Mouse (Mus musculus) ES-E14 (cell line): ENCODE results near the gene Afg1l.

ENCODE experiments used
- CHD2 ChIP-seq: IDR thresholded peaks from 2 replicates; pipeline ENCODE4 v1.6.1; 2014; ENCODE audit warnings: mild to moderate bottlenecking, low read depth, low read length, inconsistent platforms
- HCFC1 ChIP-seq: IDR thresholded peaks from 2 replicates; pipeline ENCODE4 v1.6.1; 2012; ENCODE audit warnings: low read length, inconsistent platforms, borderline replicate concordance; ENCODE audit not compliant: insufficient read depth
- MAFK ChIP-seq: IDR thresholded peaks from 2 replicates; pipeline ENCODE4 v1.6.1; 2014; ENCODE audit warnings: mild to moderate bottlenecking, low read depth, low read length, inconsistent platforms; ENCODE audit not compliant: insufficient read depth
- ZC3H11A ChIP-seq: IDR thresholded peaks from 2 replicates; pipeline ENCODE4 v1.6.1; 2012; ENCODE audit warnings: low read depth, mild to moderate bottlenecking, inconsistent platforms, low read length, borderline replicate concordance
- ZNF384 ChIP-seq: IDR thresholded peaks from 2 replicates; pipeline ENCODE4 v1.6.1; 2012; ENCODE audit warnings: low read depth, low read length, inconsistent platforms

GRCm38 (mm10) chr10:42267811-42268545, 210.4 kb downstream of the Afg1l start:
- no peak for TF ChIP-seq CHD2
- TF ChIP-seq ZC3H11A: no peak
- TF ChIP-seq MAFK: no peak
- TF ChIP-seq HCFC1: no peak
- TF ChIP-seq ZNF384: no peak
